Mouse (Mus musculus) right cerebral cortex, postnatal 14 days (tissue): ENCODE measurements at regions not wholly inside any gene's neighbourhood (a gene's known extent, or its start where the extent isn't known, plus 50 kb on each side); places are given as distances from the start of the nearest gene placed in this dataset.
"Not testable (repeated sequence)": the region's sequence is repeated elsewhere in the genome, so short reads cannot be mapped to it uniquely, and the experiment has no call there.

Source experiments
- DNase-seq: peaks from one replicate; pipeline ENCODE4 v3.0.0; 2022

GRCm38 (mm10) chr7:129689464-129689863 lies 97.8 kb downstream of the Wdr11 start:
- no peak for DNase-seq

DNA sequence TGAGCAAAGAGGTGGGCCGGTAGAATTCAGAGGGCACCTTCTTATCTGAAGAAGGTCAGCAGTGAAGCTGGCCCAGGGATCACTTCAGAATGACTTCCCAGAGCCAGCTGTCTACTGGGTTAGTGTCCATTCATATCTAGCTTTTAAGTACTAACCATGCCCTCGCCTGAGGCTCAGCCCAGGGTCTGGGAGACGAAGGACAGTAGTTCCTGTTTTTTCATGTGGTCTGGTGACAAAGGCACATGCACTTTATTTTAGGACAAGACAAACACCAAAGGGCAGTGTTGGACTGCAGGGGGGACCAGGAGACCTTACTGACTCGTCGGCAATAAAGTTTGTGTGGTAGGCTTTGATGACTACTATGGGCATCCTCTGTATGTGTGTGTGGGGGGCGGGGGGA lies 99.2 kb downstream of the Wdr11 start:
- DNase-seq = no peak

DNA sequence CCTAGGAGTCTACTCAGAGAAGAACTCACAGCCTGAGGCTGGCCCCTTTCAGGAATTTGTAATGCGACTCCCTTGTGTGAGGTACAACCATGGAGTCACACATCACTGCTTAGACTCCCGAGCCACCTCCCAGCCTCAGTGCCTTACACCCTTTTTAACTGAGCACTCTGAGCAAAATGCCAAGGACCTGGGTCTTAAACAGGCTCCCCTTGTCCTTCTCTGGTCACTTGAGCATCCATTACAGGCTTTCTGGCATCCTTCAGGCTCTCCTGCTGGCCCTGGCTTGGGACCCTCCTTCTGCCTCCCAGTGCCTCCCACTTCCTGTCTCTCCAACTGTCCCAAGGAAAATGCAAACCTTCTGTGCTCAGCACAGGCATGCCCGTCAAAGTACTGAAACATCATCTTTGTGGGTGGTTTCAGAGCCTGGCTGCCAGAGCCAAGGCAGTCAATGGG lies 100.0 kb downstream of the Wdr11 start:
- no peak for DNase-seq

DNA sequence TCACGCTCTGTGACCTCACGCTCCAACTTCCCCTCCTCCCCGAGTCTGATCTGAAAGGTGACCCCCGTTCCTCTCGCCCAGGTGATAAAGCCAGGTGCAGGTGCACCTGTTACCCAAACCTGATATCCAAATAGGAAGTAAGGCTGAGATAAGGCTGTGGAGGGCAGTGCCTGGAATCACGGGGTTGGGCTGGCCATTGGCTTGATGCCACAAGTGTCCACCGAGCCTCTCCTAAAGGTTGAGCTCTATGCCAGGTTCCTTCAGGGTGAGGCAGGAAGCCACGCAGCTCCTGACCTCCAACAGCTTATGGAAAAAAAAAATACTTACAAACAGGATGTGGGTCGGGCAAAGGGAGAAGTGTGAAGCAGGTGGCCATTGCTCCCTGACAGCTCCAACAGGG lies 102.0 kb downstream of the Wdr11 start:
- DNase-seq = no peak

DNA sequence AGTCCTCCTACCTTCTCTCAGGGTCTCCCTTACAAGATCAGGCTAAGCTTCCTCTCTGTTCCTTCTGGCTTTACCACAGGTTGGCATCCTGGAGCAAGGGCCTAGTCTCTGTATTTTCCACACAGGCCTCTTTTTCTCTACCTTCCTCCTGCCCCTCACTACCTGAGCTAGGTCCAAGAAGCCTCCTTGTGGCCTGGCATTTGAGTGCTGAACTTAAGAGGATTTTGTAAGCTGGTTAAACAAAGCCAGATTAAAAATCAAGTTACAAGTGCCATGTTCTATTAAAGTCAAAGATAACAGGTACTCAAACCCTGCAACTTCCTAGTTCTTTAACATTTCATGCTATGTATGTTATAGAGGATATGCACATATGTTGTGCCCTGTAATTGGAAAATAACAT lies 102.5 kb downstream of the Wdr11 start:
- no peak for DNase-seq

DNA sequence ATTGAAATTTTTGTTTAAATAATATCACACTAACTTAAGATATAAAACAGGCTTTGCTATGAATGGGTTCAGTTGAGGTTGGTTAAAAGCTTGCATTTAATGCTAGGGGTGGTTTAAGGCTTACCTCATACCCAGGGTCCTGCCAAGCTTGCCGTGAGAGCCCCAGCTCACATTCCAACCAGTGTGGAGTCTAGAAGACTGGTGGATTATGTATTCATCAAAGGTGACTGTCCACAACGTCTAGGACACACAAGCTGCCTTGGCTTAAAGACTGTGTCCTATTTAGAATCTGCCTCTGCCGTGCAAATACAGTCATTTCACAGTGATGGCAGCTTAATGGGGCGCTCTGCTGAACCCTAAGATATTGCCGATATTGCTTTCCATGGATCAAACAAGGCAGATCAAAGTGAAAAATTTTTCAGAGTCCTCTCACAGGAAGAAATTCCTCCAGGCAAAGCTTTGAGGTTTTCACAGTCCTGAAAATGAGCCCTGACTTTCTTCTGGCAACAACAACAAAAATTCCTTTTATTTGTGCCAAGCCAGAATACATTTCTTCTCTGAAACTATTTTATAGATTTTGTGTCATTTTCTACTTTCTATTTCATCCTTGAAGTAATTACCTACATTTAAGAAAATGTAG lies 108.4 kb downstream of the Wdr11 start:
- no peak for DNase-seq

GRCm38 (mm10) chr7:129727559-129727958 lies 135.9 kb downstream of the Wdr11 start:
- DNase-seq = no peak

GRCm38 (mm10) chr7:129729709-129730238 lies 138.1 kb downstream of the Wdr11 start:
- no peak for DNase-seq

DNA sequence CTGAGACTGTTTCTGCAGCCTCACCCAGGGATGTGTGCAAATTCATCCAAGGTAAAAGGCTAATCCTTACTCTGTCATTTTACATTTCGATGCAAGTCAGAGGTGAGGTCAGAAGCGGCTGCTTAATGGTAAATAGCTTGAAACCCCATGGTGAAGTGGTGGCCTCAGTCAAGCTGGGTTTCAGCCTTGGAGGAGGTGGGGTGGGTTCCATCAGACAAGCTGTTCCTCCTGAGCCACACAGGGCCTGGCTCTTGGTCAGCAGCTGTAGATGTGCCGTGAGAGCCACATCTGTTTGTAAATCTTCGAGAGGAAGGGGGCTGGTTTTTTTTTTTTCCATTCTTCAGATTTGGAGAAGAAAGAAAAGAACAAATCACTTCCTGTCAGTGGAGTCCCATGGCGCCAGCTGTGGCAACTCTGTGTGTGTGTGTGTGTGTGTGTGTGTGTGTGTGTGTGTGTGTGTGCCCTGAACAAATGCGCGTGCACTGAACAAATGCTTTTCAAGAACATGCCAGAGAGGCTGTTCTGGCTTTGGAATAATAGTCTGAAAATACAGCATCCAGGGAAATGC lies 139.2 kb downstream of the Wdr11 start:
- no peak for DNase-seq

DNA sequence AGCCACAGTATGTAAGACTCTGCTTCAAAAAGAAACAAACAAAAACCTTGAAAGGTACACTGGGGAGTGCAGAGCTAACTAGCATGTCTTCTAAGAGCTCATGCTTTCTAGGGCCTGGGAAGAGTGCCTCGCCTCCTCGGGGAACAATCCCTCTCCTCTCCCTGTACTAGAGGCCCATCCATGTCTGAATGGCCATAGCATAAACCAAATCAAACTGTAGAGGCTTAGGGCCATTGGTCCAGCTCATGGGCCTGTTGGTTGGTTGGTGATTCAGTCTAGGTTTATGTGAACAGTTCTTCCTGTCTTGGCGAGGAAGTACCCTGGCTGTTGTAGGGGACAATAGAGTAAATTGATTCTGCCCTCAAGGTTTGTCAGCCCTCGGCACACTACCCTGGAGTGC lies 151.0 kb downstream of the Wdr11 start:
- no peak for DNase-seq

DNA sequence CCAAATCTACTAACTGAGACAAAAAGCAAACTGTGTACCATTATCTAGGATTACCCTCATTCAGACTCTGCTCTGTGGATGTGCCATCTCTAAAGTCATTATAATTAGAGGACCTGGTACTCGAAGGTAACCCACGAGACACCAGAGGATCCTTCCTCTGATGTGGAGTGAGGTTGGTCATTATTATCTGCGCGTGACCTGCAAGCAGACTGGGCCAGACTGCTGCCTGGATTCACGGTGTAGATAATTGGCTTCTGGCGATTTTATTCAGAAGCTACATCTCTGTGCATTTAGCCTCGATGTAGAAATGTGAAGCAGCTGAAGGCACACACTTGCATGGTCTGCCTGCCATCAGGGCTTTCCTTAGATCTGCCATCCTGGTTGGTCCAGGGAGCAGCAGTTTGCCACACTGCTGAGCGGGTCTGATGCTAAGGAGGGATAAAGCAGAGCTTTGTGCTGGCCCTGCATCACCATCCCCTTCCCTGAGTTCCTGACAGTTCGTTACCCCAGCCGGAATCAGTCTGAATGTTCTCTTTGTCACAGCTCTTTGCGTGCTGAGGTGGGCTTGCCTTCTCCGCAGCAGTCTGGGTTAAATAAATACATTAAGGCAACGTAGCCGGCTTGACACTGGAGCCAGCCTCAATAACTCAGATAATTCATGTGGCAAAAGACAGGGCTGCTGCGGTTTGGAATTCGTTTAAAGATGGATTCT lies 152.4 kb downstream of the Wdr11 start:
- DNase-seq = no peak

- DNase-seq = no peak
These were observed 155.0 kb downstream of the Wdr11 start for GRCm38 (mm10) chr7:129746639-129747038.

- DNase-seq = no peak
These were observed 159.3 kb downstream of the Wdr11 start for GRCm38 (mm10) chr7:129750936-129751335.

DNA sequence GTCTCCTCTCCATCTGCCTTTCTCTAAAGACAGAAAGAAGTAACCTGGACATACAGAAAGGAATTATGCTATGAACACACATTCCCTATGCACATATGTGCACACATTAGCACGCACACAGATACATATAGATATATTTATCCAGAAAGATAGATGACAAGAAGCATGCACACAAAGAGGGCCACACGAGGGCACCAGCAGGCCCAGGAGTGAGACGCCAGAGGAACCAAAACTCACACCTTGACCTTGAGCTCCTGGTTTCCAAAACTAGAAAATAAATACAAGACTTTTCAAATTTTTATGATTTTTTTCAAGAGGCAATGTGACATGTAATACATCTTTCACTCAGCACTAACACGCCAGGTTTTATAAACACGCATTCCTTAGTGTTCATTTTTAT lies 163.1 kb downstream of the Wdr11 start:
- DNase-seq = no peak

DNA sequence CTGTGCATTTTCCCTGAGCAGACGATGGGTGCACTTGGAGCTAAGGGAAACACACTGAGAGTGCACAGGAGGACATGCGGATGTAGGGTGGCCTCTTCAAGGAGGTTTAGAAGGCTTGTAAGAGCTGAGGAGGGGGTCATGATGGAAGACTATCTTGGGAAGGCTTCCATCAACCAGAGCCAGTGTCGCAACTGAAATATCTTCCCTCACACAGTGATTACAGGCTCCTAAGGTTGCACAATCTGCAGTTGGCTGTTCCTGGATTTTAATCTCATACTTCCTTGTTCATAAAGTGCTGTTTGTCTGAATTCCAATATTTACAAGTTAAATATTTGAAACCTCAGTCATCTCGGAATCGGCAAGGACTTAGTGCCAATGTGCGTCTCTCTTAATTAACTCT lies 164.5 kb downstream of the Wdr11 start:
- DNase-seq = no peak

DNA sequence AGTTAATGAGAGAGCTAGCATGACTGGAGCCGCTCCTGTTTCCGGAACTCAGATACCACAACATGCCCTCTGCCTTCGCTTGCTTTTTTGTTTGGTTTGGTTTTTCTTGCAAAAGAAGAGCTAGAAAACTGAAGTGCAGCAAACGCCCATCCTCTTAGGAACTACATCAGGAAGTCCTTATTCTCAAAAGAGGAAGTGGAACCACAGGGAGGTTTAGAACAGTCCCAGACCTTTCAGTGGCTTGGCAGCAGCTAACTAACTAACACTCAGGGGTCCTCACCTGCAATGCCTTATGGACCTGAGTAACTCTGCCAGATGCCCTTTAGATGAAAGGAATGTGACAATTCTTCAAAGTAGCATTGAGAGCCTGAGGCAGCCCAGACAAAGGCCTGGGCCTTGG lies 168.2 kb downstream of the Wdr11 start:
- no peak for DNase-seq

- no peak for DNase-seq
These were observed 168.7 kb downstream of the Wdr11 start for GRCm38 (mm10) chr7:129760386-129760785.

GRCm38 (mm10) chr7:129763754-129764153 lies 172.1 kb downstream of the Wdr11 start:
- no peak for DNase-seq

GRCm38 (mm10) chr7:129764456-129764970 lies 172.8 kb downstream of the Wdr11 start:
- DNase-seq = no peak

- no peak for DNase-seq
These were observed 174.0 kb downstream of the Wdr11 start for GRCm38 (mm10) chr7:129765681-129766080.

GRCm38 (mm10) chr7:129766087-129766834 lies 174.6 kb downstream of the Wdr11 start:
- no peak for DNase-seq

- not testable (repeated sequence) for DNase-seq
These were observed 178.0 kb downstream of the Wdr11 start for GRCm38 (mm10) chr7:129769673-129770072.

- no peak for DNase-seq
These were observed 180.2 kb downstream of the Wdr11 start for GRCm38 (mm10) chr7:129771876-129772275.
